In the genomic region with DNA sequence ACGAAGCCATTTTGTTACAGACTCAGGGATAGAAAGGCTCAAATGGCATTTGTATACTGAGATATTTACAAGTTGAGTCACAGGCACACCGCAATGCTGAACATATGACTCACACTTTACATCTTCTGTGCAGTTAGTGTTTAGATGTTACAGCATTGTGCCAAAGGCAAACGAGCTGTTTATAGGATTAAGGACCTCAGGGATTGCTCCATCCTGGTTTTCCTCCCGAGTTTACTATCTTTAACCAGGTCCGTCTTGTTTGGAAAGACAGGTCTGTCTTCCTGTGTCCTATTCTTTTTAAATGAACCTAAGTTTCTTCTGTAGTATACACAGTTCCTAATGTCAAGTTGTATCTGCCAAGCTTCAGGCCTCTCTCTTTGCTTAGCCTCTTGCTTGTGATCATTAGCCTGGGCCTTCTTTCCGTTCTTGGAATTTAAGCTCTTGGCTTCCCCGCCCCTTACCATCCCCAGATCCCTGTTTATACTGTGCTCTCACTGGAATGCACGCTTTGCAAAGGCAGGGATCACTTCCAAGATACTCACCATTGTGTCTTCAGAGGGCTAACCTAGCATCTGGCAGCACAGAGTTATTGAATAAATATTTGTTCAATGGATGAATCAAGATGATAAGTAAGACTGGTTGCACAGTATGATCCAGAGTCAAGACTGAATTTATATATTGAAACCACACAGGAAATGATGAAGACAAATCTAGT, we compare ENCODE assay signal across 19 mouse cellular contexts. TPM values are rescaled to one million over a fixed set of nuclear protein-coding genes. Genes with fewer than 3 reads are reported as not detected.
DNase-seq lines count a peak whose midpoint lies in the region; ATAC-seq lines count a peak whose summit lies in the region.
"Had no signal": no experiment of that assay in that cellular context is flagged by ENCODE, and none has a peak within 500 bp of the region (broad histone marks: within the 10 kb centered on the region; RNA-seq: fewer than 3 reads in every experiment).

No protein-coding gene starts in this region.

- no peak overlapping the region for H3K27ac ChIP-seq in midbrain, embryonic 11.5 days (ENCODE audit: low read depth, low read length)
- no peak overlapping the region for H3K27ac ChIP-seq in midbrain, embryonic 16.5 days (ENCODE audit: low read length)
- H3K27ac ChIP-seq in intestine, embryonic 15.5 days, result peak overlapping the region; percentile 40; the same call in 1 of the 2 replicates
- H3K27ac ChIP-seq in kidney, embryonic 15.5 days, result no peak overlapping the region
- H3K27ac ChIP-seq: forebrain, embryonic 10.5 days; kidney, postnatal 0 days; macrophage had no signal

- WGBS in midbrain, embryonic 11.5 days, result 57% methylated on average over 8 of the region's 8 CpGs
- 66% methylated on average over 8 of the region's 8 CpGs for WGBS in midbrain, embryonic 16.5 days
- 32% methylated on average over 8 of the region's 8 CpGs for WGBS in intestine, embryonic 15.5 days
- WGBS in kidney, embryonic 15.5 days, result 68% methylated on average over 8 of the region's 8 CpGs

- no peak overlapping the region for H3K9ac ChIP-seq in midbrain, embryonic 11.5 days (ENCODE audit: low read length)
- no peak overlapping the region for H3K9ac ChIP-seq in midbrain, embryonic 16.5 days (ENCODE audit: low read depth, low read length)
- no peak overlapping the region for H3K9ac ChIP-seq in intestine, embryonic 15.5 days
- no peak overlapping the region for H3K9ac ChIP-seq in kidney, embryonic 15.5 days
- H3K9ac ChIP-seq: heart, embryonic 12.5 days had no signal

- no peaks in the 10 kb centered on the region for H3K36me3 ChIP-seq in midbrain, embryonic 11.5 days (ENCODE audit: control insufficient read depth, insufficient read depth, low read length)
- H3K36me3 ChIP-seq in midbrain, embryonic 16.5 days (ENCODE audit: control insufficient read depth, insufficient read depth, low read length), result no peaks in the 10 kb centered on the region
- H3K36me3 ChIP-seq in intestine, embryonic 15.5 days, result no peaks in the 10 kb centered on the region
- no peaks in the 10 kb centered on the region for H3K36me3 ChIP-seq in kidney, embryonic 15.5 days
- H3K36me3 ChIP-seq: forebrain, embryonic 10.5 days; G1E; heart, embryonic 12.5 days had no signal

- ATAC-seq in midbrain, embryonic 11.5 days (ENCODE audit: low FRiP score), result no peak
- no peak for ATAC-seq in midbrain, embryonic 16.5 days
- ATAC-seq in intestine, embryonic 15.5 days, result peak; percentile 56; the same call in 1 of the 2 replicates
- no peak for ATAC-seq in kidney, embryonic 15.5 days (replicated peaks; ENCODE audit: low FRiP score)

- no peaks in the 10 kb centered on the region for H3K9me3 ChIP-seq in midbrain, embryonic 11.5 days (ENCODE audit: control insufficient read depth, low read length)
- no peaks in the 10 kb centered on the region for H3K9me3 ChIP-seq in midbrain, embryonic 16.5 days (replicated peaks; ENCODE audit: control insufficient read depth, low read length, poor library complexity, severe bottlenecking)
- H3K9me3 ChIP-seq in intestine, embryonic 15.5 days, result no peaks in the 10 kb centered on the region
- no peaks in the 10 kb centered on the region for H3K9me3 ChIP-seq in kidney, embryonic 15.5 days (replicated peaks)
- H3K9me3 ChIP-seq: forebrain, embryonic 10.5 days; G1E; heart, embryonic 12.5 days had no signal

- no peak overlapping the region for H3K4me3 ChIP-seq in midbrain, embryonic 11.5 days (ENCODE audit: low read depth, low read length)
- no peak overlapping the region for H3K4me3 ChIP-seq in midbrain, embryonic 16.5 days (ENCODE audit: low read depth, low read length)
- no peak overlapping the region for H3K4me3 ChIP-seq in intestine, embryonic 15.5 days (replicated peaks)
- H3K4me3 ChIP-seq in kidney, embryonic 15.5 days (replicated peaks), result no peak overlapping the region
- H3K4me3 ChIP-seq: forebrain, embryonic 10.5 days; heart, embryonic 12.5 days had no signal

- H3K4me1 ChIP-seq in midbrain, embryonic 11.5 days (ENCODE audit: control insufficient read depth, insufficient read depth, low read length), result no peaks in the 10 kb centered on the region
- H3K4me1 ChIP-seq in midbrain, embryonic 16.5 days (ENCODE audit: control insufficient read depth, insufficient read depth, low read length), result no peaks in the 10 kb centered on the region
- no peaks in the 10 kb centered on the region for H3K4me1 ChIP-seq in intestine, embryonic 15.5 days (replicated peaks)
- H3K4me1 ChIP-seq in kidney, embryonic 15.5 days, result 0 out of 2 replicates have a peak, but pooled peaks cover 2% of the 10 kb centered on the region

- DNase-seq in midbrain, embryonic 11.5 days (ENCODE audit: low spot score, missing footprints), result peak; percentile 59
- DNase-seq in lung, postnatal 36 days, result peak; percentile 78
- DNase-seq in layer of hippocampus, postnatal 36 days, result no peak
- no peak for DNase-seq in cerebellum, adult 18-20 months
- DNase-seq: adrenal gland, postnatal 25 days; cerebellum, postnatal 25 days; heart, postnatal 4 days; liver; midbrain, embryonic 14.5 days; thymus, adult 2 months had no signal

- no peaks in the 10 kb centered on the region for H3K27me3 ChIP-seq in midbrain, embryonic 11.5 days (ENCODE audit: control insufficient read depth, insufficient read depth, low read length)
- no peaks in the 10 kb centered on the region for H3K27me3 ChIP-seq in midbrain, embryonic 16.5 days (ENCODE audit: control insufficient read depth, insufficient read depth, low read depth, low read length)
- no peaks in the 10 kb centered on the region for H3K27me3 ChIP-seq in intestine, embryonic 15.5 days (replicated peaks)
- no peaks in the 10 kb centered on the region for H3K27me3 ChIP-seq in kidney, embryonic 15.5 days
- H3K27me3 ChIP-seq: heart, embryonic 12.5 days had no signal

- H3K4me2 ChIP-seq in midbrain, embryonic 11.5 days, result no peak overlapping the region
- no peak overlapping the region for H3K4me2 ChIP-seq in midbrain, embryonic 16.5 days (ENCODE audit: low read length)
- H3K4me2 ChIP-seq in intestine, embryonic 15.5 days (replicated peaks), result no peak overlapping the region
- no peak overlapping the region for H3K4me2 ChIP-seq in kidney, embryonic 15.5 days
- H3K4me2 ChIP-seq: heart, embryonic 12.5 days had no signal

RNA-seq across cellular contexts. Expression of gene Fgf7, which starts 3.1 kb away (rescaled TPM):
- 0.37 and 0.57 TPM in 2 replicates for polyA plus RNA-seq in midbrain, embryonic 11.5 days (2014; fragmentation: Nextera tagmentation; extraction: Ambion mirVana)
- polyA plus RNA-seq in midbrain, embryonic 16.5 days (2015; fragmentation: Nextera tagmentation; extraction: Ambion mirVana), result 0.53 and 0.67 TPM in 2 replicates
- 0.38 and 0.49 TPM in 2 replicates for polyA plus RNA-seq in intestine, embryonic 15.5 days (2015; fragmentation: Nextera tagmentation; extraction: Ambion mirVana)
- under 1 TPM; 0.40 to 0.78 TPM for total RNA-seq in layer of hippocampus, postnatal 36 days (2021)
- 1.9 TPM in 2 replicates for polyA plus RNA-seq in kidney, embryonic 15.5 days (2015; fragmentation: Nextera tagmentation; extraction: Ambion mirVana)
- total RNA-seq: left cerebral cortex, postnatal 25 days had no signal
- polyA plus RNA-seq: G1E had no signal

Comparison
In these comparisons a context has a peak if more than half of its experiments do, and no peak if none do; other contexts are left out.
1. DNase-seq: peak in midbrain, embryonic 11.5 days (single experiment) and lung, postnatal 36 days (single experiment); none in layer of hippocampus, postnatal 36 days (0 of 2) and cerebellum, adult 18-20 months (0 of 2).